Mouse (Mus musculus) kidney, embryonic 14.5 days (tissue): ENCODE data around the gene Rab33b. TPM values are rescaled to one million over a fixed set of nuclear protein-coding genes. Genes with fewer than 3 reads are reported as not detected.

Experiments
- ATAC-seq: fragments of 200-750 bp; cut with Nextera tagmentation; 2 replicates; pipeline ENCODE4 v1.8.0; 2017; ENCODE audit warnings: moderate number of reproducible peaks, mild to moderate bottlenecking, moderate TSS enrichment, moderate library complexity; ENCODE audit not compliant: low FRiP score, low TSS enrichment
- H3K27ac ChIP-seq: fragments of 300-500 bp; sonication (generic); 2 replicates; pipeline ENCODE4 v1.5.1; 2014; ENCODE audit warnings: low read depth, mild to moderate bottlenecking, low read length, moderate library complexity, mixed read lengths
- H3K27me3 ChIP-seq: fragments of 300-500 bp; sonication (generic); 2 replicates; pipeline ENCODE4 v1.6.1; 2014; ENCODE audit warnings: mild to moderate bottlenecking, low read length; ENCODE audit not compliant: control insufficient read depth, insufficient read depth
- H3K36me3 ChIP-seq: fragments of 300-500 bp; sonication (generic); 2 replicates; pipeline ENCODE4 v1.6.1; 2014; ENCODE audit warnings: low read length, mixed read lengths; ENCODE audit not compliant: control insufficient read depth, insufficient read depth
- H3K4me1 ChIP-seq: fragments of 300-500 bp; sonication (generic); 2 replicates; pipeline ENCODE4 v1.6.1; 2014; ENCODE audit warnings: low read length, mixed read lengths; ENCODE audit not compliant: control insufficient read depth, insufficient read depth
- H3K4me2 ChIP-seq: fragments of 300-500 bp; sonication (generic); replicated peaks from 2 replicates; pipeline ENCODE4 v1.6.1; 2014; ENCODE audit warnings: low read depth, mild to moderate bottlenecking, low read length
- H3K4me3 ChIP-seq: fragments of 300-500 bp; sonication (generic); 2 replicates; pipeline ENCODE4 v1.5.1; 2014; ENCODE audit warnings: mild to moderate bottlenecking, low read length
- H3K9ac ChIP-seq: fragments of 300-500 bp; sonication (generic); 2 replicates; pipeline ENCODE4 v1.6.1; 2014; ENCODE audit warnings: low read depth, mild to moderate bottlenecking, low read length, moderate library complexity
- H3K9me3 ChIP-seq: fragments of 300-500 bp; sonication (generic); 2 replicates; pipeline ENCODE4 v1.6.1; 2016; ENCODE audit warnings: low read length; ENCODE audit not compliant: control insufficient read depth
- WGBS: fragments of 180-500 bp; shearing (Covaris S2); extraction: QIAGEN DNeasy Blood & Tissue Kit; methylation state at CpG from one replicate; pipeline ENCODE4 v1.1.7; 2014; 5-methylcytosine and 5-hydroxymethylcytosine counted together
- polyA plus RNA-seq: library from polyadenylated mRNA; unstranded; fragments of >200 nt; fragmentation: Nextera tagmentation; extraction: Ambion mirVana; gene quantifications from 2 replicates; pipeline ENCODE4 v1.2.1, GENCODE M21; 2014

Gene Rab33b
- polyA plus RNA-seq, 1 experiment from 2014 or later = 17.5 TPM

- WGBS = 93% methylated on average over 19 of the region's 19 CpGs
- no peak overlapping the region for H3K4me3 ChIP-seq
- H3K4me2 ChIP-seq = no peak overlapping the region
- H3K27ac ChIP-seq = no peak overlapping the region
- H3K36me3 ChIP-seq = peaks cover 28% of the 10 kb centered on the region
- no peak for ATAC-seq
- H3K9me3 ChIP-seq = no peaks in the 10 kb centered on the region
- no peak overlapping the region for H3K9ac ChIP-seq
- H3K4me1 ChIP-seq = no peaks in the 10 kb centered on the region
- H3K27me3 ChIP-seq = no peaks in the 10 kb centered on the region
These were observed 60.9 kb downstream of the Rab33b start for GRCm38 (mm10) chr3:51544442-51545128.

Other genes with a start within 250 kb of the Rab33b start
- 51.4 and 61.6 TPM in 2 replicates for gene Elf2, start 143.3 kb upstream of the Rab33b start, polyA plus RNA-seq
- gene Mgarp, start 87.2 kb upstream of the Rab33b start, polyA plus RNA-seq = 1.3 and 1.6 TPM in 2 replicates
- 711 and 870 TPM in 2 replicates for gene Ndufc1, start 74.9 kb upstream of the Rab33b start, polyA plus RNA-seq
- gene Naa15, start 68.8 kb upstream of the Rab33b start, polyA plus RNA-seq = 40.0 and 57.1 TPM in 2 replicates
- 4.3 and 4.7 TPM in 2 replicates for gene Setd7, start 77.0 kb downstream of the Rab33b start, polyA plus RNA-seq
- 0.51 and 0.99 TPM in 2 replicates for gene Mgst2, start 176.4 kb downstream of the Rab33b start, polyA plus RNA-seq